Mouse (Mus musculus): ENCODE results near the gene Mb. TPM values are rescaled to one million over a fixed set of nuclear protein-coding genes. Genes with fewer than 3 reads are reported as not detected.

The Mb gene
- polyA plus RNA-seq, 1 experiment, result not detected

GRCm38 (mm10) chr15:77056001-77056790, 5.7 kb upstream of the Mb start:
- peaks cover 2% of the 10 kb centered on the region; the same call in 1 of the 2 replicates for H3K27me3 ChIP-seq (ENCODE audit: control insufficient read depth)
- TF ChIP-seq GATA1 (IDR thresholded peaks at IDR 0.05; ENCODE audit: low read length), result no peak
- no peak for TF ChIP-seq TAL1 (IDR thresholded peaks at IDR 0.05; ENCODE audit: low read length)
- no peaks in the 10 kb centered on the region; the same call in 1 of the 2 replicates for H3K36me3 ChIP-seq (ENCODE audit: control insufficient read depth)
- peaks cover 48% of the 10 kb centered on the region for H3K4me1 ChIP-seq (ENCODE audit: control insufficient read depth)
- H3K4me3 ChIP-seq (replicated peaks), result no peak overlapping the region
- H3K9me3 ChIP-seq (ENCODE audit: control insufficient read depth, low read length), result no peaks in the 10 kb centered on the region

DNA sequence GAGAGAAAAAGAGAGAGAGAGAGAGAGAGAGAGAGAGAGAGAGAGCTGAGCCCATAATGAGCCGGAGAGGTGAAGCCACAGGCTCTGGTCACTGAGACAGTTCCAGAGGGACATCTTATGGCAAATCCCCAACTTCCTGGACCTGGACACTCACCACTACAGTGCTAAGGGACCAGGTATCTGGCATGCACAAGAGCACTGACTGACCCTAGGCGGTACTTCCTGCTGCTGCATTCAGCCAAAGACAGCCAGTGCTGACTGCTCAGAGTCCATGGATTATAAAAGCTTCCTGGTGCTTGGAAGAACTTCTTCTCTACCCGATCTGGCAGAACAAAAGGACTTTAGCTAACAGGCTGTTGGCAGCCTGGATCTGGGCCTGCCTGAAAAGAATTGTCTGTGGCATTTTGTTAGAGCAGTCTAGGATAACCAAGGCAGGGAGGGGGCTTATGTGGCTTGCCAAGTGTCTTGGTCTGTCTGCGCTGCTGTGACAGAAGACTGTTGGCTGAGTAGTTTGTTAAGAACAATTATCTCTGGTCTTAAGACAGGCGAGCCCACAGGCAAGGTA, 4.2 kb upstream of the Mb start:
- H3K36me3 ChIP-seq (ENCODE audit: control insufficient read depth), result no peaks in the 10 kb centered on the region; the same call in 1 of the 2 replicates
- TF ChIP-seq GATA1 (IDR thresholded peaks at IDR 0.05; ENCODE audit: low read length) (no peak), TAL1 (IDR thresholded peaks at IDR 0.05; ENCODE audit: low read length) (no peak)
- H3K4me3 ChIP-seq (replicated peaks), result no peak overlapping the region
- H3K4me1 ChIP-seq (ENCODE audit: control insufficient read depth), result peaks cover 48% of the 10 kb centered on the region
- H3K9me3 ChIP-seq (ENCODE audit: control insufficient read depth, low read length), result no peaks in the 10 kb centered on the region
- peaks cover 8% of the 10 kb centered on the region; the same call in 1 of the 2 replicates for H3K27me3 ChIP-seq (ENCODE audit: control insufficient read depth)

DNA sequence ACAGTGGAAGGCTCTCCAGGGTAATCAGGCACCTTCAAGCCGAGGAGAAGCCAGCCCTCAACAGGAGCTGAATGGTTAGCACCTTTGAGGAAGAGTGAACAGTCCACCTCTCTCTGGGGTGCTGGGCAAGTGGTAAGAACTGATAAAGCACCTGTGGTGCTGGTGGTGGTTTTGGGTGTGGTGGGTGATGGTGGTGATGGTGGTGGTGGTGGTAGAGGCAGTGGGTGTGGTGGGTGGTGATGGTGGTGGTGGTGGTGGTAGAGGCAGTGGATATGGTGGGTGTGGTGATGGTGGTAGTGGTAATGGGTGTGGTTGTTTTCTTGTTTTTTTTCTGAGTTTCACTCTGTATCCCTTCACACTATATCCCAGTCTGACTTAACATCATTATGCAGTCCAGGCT, 2.6 kb upstream of the Mb start:
- Histone ChIP-seq H3K4me1 (ENCODE audit: control insufficient read depth) (peaks cover 48% of the 10 kb centered on the region), H3K4me3 (replicated peaks) (no peak overlapping the region), H3K9me3 (ENCODE audit: control insufficient read depth, low read length) (no peaks in the 10 kb centered on the region), H3K27me3 (ENCODE audit: control insufficient read depth) (peaks cover 14% of the 10 kb centered on the region), H3K36me3 (ENCODE audit: control insufficient read depth) (no peaks in the 10 kb centered on the region; the same call in 1 of the 2 replicates)
- TF ChIP-seq GATA1 (IDR thresholded peaks at IDR 0.05; ENCODE audit: low read length), result no peak
- no peak for TF ChIP-seq TAL1 (IDR thresholded peaks at IDR 0.05; ENCODE audit: low read length)

DNA sequence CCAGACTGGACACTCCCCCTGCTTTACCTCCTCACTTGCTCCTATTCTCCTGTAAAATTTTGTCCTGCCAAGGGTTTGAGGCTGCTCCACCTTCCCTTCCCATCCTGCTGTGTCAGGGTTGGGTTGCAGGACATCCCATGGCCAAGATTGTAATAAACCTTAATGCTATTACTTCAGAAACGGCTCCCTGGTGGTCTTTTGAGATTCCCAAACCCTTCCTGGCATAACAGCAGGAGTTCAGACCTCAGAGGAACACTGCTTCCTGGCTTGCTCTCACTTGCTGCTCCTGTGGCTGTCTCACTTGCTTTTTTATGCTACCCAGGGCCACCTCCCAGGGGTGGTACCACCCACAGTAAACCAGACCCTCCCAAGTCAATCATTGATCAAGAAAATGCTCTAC, 1.7 kb upstream of the Mb start:
- Histone ChIP-seq H3K27me3 (ENCODE audit: control insufficient read depth) (peaks cover 14% of the 10 kb centered on the region), H3K36me3 (ENCODE audit: control insufficient read depth) (no peaks in the 10 kb centered on the region; the same call in 1 of the 2 replicates), H3K4me3 (replicated peaks) (no peak overlapping the region), H3K4me1 (ENCODE audit: control insufficient read depth) (peaks cover 48% of the 10 kb centered on the region), H3K9me3 (ENCODE audit: control insufficient read depth, low read length) (no peaks in the 10 kb centered on the region)
- no peak for TF ChIP-seq GATA1 (IDR thresholded peaks at IDR 0.05; ENCODE audit: low read length)
- TF ChIP-seq TAL1 (IDR thresholded peaks at IDR 0.05; ENCODE audit: low read length), result no peak

DNA sequence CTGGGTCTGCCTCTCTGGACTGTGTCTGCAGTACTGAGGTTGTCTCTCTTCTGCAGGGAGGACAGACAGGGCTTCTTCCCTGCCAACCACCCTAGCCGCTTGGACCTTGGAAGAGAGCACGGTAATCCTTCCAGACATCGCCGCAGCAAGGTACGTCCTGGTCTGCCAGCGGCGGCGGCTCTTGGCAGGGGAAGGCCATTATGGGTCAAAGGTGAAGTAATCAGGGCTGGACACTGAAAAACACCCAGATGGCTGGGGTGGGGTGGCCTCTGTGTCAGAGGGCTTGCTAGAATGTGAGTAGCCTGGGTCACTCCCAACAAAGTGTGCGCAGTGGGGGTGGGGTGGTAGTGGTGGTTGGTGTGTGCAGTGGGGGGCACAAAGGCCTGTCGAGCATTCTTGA, 4.9 kb downstream of the Mb start:
- Histone ChIP-seq H3K4me3 (replicated peaks) (no peak overlapping the region), H3K36me3 (ENCODE audit: control insufficient read depth) (no peaks in the 10 kb centered on the region), H3K4me1 (ENCODE audit: control insufficient read depth) (no peaks in the 10 kb centered on the region), H3K9me3 (ENCODE audit: control insufficient read depth, low read length) (no peaks in the 10 kb centered on the region), H3K27me3 (ENCODE audit: control insufficient read depth) (peaks cover 15% of the 10 kb centered on the region)
- TF ChIP-seq TAL1 (IDR thresholded peaks at IDR 0.05; ENCODE audit: low read length) (no peak), GATA1 (IDR thresholded peaks at IDR 0.05; ENCODE audit: low read length) (no peak)

DNA sequence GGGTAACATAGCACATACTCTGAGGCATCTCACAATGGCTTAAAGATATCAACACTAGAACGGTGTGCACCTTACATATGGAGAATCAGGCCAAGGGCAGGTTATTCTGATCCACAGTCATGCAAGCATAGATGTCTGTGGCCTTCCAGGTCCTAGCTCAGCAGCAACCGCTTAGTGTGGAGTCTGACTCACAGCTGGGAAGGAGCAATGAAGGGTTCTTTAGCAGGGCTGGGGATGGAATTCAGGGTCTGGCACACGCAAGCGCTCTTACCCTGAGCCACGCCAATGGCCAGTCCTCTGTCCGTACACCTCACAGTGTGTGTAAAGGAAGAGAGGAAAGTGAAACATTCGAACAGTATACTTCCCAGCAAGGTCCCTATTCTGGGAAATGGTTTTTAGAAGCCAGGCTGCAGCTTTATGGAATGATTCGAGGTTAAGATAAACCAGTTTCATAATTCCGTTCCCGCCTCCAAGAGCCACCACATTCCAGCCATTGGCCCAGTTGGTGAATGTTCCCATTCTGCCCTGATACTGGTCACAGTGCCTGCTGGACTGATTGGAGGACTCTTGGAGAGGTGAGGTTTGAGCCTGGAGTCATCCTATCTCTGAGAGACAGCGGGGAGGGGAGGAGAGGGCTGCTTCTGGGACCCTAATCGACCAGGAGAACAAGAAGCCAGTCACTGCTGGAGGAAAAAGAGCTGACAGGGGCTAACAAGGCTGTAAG, 5.7 kb downstream of the Mb start, which contains the start of gene Apol6:
Gene Apol6, plus strand, starts transcription at position 133 of the 724 bp plus-strand sequence.
- Histone ChIP-seq H3K4me1 (ENCODE audit: control insufficient read depth) (no peaks in the 10 kb centered on the region), H3K4me3 (replicated peaks) (no peak within 1 kb of the TSS), H3K9me3 (ENCODE audit: control insufficient read depth, low read length) (no peaks in the 10 kb centered on the region), H3K36me3 (ENCODE audit: control insufficient read depth) (no peaks in the 10 kb centered on the region), H3K27me3 (ENCODE audit: control insufficient read depth) (peaks cover 10% of the 10 kb centered on the region)
- TF ChIP-seq TAL1 (IDR thresholded peaks at IDR 0.05; ENCODE audit: low read length), result no peak
- no peak for TF ChIP-seq GATA1 (IDR thresholded peaks at IDR 0.05; ENCODE audit: low read length)

DNA sequence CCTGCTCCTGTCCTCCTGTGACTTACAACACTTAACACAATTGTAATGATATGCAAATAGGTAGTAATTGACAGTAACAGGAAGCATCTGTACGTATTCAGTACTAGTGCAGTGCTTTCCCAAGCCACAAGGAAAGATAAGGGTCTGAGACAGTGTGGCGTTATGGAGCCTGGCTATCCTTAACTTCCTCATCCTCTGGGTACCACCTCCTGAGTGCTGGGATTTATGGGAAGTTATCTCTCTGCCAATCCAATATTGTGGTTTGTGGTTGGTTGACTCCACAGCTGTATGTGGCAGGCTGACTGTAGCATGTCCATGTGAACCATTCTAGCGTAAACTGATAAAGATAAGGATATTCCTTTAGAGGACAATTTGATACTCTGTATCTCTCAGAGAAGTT, 9.7 kb downstream of the Mb start:
- H3K27me3 ChIP-seq (ENCODE audit: control insufficient read depth), result peaks cover 16% of the 10 kb centered on the region

GRCm38 (mm10) chr15:77039211-77039700, 11.2 kb downstream of the Mb start:
- Histone ChIP-seq H3K4me3 (replicated peaks) (no peak overlapping the region), H3K9me3 (ENCODE audit: control insufficient read depth, low read length) (no peaks in the 10 kb centered on the region), H3K36me3 (ENCODE audit: control insufficient read depth) (no peaks in the 10 kb centered on the region), H3K27me3 (ENCODE audit: control insufficient read depth) (peaks cover 16% of the 10 kb centered on the region), H3K4me1 (ENCODE audit: control insufficient read depth) (peaks cover 24% of the 10 kb centered on the region)
- TF ChIP-seq GATA1 (IDR thresholded peaks at IDR 0.05; ENCODE audit: low read length) (no peak), TAL1 (IDR thresholded peaks at IDR 0.05; ENCODE audit: low read length) (no peak)

More for the DNA sequence above, 9.7 kb downstream of the Mb start:
- no peak for TF ChIP-seq GATA1 (IDR thresholded peaks at IDR 0.05; ENCODE audit: low read length)
- no peak for TF ChIP-seq TAL1 (IDR thresholded peaks at IDR 0.05; ENCODE audit: low read length)
- H3K4me3 ChIP-seq (replicated peaks), result no peak overlapping the region
- no peaks in the 10 kb centered on the region for H3K36me3 ChIP-seq (ENCODE audit: control insufficient read depth)
- peaks cover 9% of the 10 kb centered on the region for H3K4me1 ChIP-seq (ENCODE audit: control insufficient read depth)
- H3K9me3 ChIP-seq (ENCODE audit: control insufficient read depth, low read length), result no peaks in the 10 kb centered on the region
